Mouse (Mus musculus) left cerebral cortex, adult 2 months (tissue): ENCODE data around the gene Chodl. TPM values are rescaled to one million over a fixed set of nuclear protein-coding genes. Genes with fewer than 3 reads are reported as not detected.

Source experiments
- DNase-seq, 2 experiments: peaks; one replicate each; pipeline ENCODE4 v3.0.0; 2021 to 2022; ENCODE audit warnings: low spot score in 2 of 2, mixed read lengths in 1 of 2; ENCODE audit errors: extremely low spot score in 1 of 2
- H3K27ac ChIP-seq: fragments of 200-600 bp; 2 replicates; pipeline ENCODE4 v1.8.1; 2022
- H3K4me3 ChIP-seq: fragments of 200-600 bp; 2 replicates; pipeline ENCODE4 v1.8.1; 2022
- CTCF ChIP-seq: fragments of 200-600 bp; IDR thresholded peaks from 2 replicates; pipeline ENCODE4 v1.8.1; 2022; ENCODE audit warnings: antibody characterized with exemption, mild to moderate bottlenecking, moderate library complexity
- intact Hi-C: fragments of 180-260 bp; cut with DNase I; formaldehyde crosslinking; loops from one replicate; pipeline ENCODE4 v1.15.1; 2025
- long read RNA-seq, 2 experiments: library from polyadenylated mRNA; stranded (forward); transcript quantifications; one replicate each; pipeline ENCODE4 v2.0.0; 2021; ENCODE audit warnings: borderline mapping rate in 2 of 2
- total RNA-seq, 2 experiments: library from RNA; stranded (reverse); gene quantifications; 2 replicates each; pipeline ENCODE4 v1.2.3; 2021

Chodl gene
- total RNA-seq, result 1 to 10 TPM; 1.1 to 1.2 TPM
- long read RNA-seq, experiment 1, partial matches to known transcripts, result 0 of 3 reads
- long read RNA-seq, experiment 1, other reads (novel, unspliced or antisense), result 0 of 3 reads
- long read RNA-seq, experiment 2, partial matches to known transcripts, result 0 of 3 reads
- long read RNA-seq, experiment 2, other reads (novel, unspliced or antisense), result 0 of 3 reads

DNA sequence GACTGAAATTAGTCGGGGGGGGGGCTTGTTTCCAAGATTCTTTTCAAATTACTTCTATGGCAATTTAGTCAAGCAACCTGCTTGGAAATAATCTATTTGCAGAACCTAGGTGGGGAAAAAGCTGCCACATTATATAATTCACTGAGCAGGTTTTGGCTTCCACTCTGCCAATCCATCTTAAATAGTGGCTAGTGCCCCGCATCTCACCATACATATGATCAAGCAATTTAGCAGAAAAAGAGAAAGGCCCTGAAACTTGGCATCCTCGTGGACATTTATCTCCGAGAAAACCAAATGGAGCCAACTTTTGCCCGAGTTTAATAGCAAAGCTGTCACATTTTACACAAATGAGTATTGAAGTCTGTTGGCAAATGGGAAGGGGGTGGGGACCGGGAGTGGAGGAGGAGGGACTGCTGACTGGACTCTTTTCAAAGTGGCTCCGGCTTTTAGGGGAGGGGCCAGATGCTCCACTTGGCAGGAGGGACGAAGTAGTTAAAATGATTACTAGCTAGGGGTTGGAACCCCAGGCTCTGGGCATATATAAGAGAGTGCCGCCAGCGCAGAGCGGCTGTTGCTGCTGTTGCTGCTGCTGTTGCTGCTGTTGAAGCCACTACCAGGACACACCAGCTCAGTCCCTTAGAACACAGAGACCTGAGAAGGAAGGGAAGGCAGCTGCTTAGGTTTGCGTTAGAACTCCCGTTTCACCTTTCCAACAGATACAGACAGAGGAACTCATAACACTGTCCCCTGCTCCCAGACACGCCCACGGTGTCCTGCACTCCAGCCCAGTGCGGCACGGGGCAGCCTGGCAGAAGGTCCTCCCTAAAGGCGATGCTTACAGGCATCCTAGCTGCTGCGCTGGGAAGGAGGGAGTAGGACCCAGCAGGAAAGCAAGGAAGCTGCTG, at the start of gene Chodl:
Chodl (plus strand) TSS at position 567 of the 905 bp plus-strand sequence.
- no peak for TF ChIP-seq CTCF
- Histone ChIP-seq H3K27ac (no peak within 1 kb of the TSS), H3K4me3 (peak within 1 kb of the TSS; percentile 45)
- intact Hi-C loops, result no loop called here
- peak in 1 of 2 experiments; percentile 8 for DNase-seq

DNA sequence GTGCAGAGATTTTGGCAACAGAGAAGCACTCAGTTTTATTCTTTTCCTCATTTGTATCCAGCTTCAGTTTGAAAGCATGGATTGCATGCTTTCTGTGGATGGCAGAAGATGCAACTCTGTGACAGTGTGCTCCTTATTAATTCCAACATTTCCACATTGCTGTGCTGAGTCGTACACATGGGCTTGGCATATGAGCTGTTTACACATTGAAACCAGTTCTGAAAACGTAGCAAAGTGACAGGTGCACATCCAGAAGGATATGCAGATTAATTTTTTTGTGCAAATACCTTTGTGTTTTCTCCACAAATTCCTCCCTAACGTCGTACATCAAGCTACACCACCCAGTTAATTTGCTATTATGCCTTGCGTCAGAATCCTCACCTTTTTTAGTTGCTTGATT, 8.1 kb upstream of the Chodl start:
- TF ChIP-seq CTCF, result no peak
- no peak for DNase-seq
- Histone ChIP-seq H3K4me3 (no peak overlapping the region), H3K27ac (no peak overlapping the region)
- intact Hi-C loops, result no loop called here

DNA sequence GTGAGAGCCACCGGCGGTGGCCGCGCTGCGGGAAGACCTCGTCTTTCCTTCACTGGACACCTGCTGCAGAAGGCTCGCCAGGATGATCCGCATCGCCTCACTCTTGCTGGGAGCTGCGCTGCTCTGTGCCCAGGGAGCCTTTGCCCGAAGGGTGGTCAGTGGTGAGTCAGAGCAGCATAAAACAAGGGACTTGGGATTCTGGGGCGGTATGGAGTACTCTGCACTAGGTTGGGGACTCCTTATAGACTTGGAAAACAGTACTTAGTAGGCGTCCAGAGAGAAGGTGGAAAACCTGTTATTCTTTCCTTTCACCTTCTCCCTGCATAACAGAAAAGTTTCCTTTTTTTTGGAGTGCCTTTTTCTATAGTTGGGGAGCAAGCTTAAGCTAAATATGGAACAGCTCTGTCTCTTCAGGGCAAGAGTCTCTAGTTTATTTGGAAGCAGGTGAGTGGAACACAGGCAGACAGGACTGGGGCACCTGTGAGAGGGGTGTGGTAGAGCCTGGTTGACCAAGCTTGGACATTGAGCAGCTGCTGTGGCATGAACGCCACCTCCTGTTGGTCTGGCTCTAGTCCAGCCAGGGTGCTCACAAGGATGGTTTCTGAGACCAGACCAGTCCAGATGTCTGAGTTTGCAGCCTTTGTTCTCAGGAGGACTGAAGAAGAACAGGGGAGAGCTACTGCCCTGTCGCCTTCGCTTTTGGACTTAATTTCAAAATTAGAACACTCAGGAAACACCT, 708 bp downstream of the Chodl start:
- H3K27ac ChIP-seq, result no peak overlapping the region
- intact Hi-C loops, result no loop called here
- no peak for TF ChIP-seq CTCF

DNA sequence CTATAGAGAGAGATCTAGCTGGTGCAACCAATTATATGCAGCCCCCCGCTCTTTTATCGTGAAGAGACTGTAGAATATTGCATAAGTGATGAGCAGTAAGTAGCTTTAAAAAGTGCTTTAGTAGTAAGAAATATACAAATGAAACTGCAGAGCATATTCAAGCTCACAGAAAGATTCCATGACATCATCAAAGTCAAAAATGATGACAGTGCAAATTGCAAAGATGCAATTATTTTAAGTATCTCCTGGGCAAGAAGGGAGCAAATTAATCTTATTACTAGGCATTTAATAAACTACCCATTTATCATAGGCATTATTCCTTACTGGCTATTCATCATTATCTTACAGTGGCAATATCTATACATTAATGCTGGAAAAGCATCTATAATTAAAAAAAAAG, 3.5 kb downstream of the Chodl start:
- intact Hi-C loops, result no loop called here
- no peak for TF ChIP-seq CTCF
- Histone ChIP-seq H3K4me3 (no peak overlapping the region), H3K27ac (no peak overlapping the region)
- DNase-seq, result no peak

More for the DNA sequence above, 708 bp downstream of the Chodl start:
- DNase-seq, result peak; percentile 7 to 10
- H3K4me3 ChIP-seq, result peak overlapping the region; percentile 45

DNA sequence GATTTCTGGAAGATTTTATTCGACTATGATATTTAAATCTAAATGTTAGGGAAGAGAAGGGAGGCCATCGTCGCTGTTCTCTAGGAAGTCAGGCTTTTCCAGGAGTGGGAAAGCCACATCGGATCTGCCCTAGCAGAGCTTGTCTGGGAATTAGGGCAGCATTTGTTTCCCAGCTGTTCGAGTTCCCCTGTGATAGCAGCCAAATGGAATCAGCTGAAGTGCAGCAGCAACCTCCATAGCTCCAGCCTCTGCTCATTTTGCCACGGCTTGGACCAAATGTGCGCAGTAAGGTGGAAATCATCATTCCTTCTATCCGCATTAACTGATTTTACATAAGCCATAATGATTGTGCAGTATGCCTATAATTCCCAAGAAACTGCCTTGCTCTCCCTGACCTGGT, 7.0 kb downstream of the Chodl start:
- intact Hi-C loops, result no loop called here
- TF ChIP-seq CTCF, result no peak
- no peak overlapping the region for H3K4me3 ChIP-seq
- DNase-seq, result no peak
- H3K27ac ChIP-seq, result no peak overlapping the region

DNA sequence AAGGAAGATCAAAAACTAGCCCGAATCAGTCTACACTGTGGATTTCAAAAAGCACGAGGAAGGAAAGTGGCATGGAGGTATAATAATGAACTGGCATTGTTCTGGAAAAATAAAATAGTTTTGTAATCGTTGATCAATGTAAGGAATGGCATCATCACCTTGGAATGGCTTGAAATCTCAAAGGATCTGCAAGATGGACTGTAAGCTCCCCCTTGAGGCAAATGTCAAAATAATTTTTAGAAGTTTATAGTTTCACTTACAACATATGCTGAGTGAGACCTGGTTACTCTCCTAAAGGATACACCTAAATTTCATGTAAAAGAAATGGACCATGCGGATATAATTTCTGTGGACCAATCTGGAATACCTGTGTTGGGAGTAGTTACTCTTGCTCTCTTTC, 19.6 kb downstream of the Chodl start:
- intact Hi-C loops, result loop anchor here (1.0 to 10.0 kb wide), 3 partner anchors 313 to 756 kb away; no protein-coding TSS in a partner anchor
- no peak for DNase-seq
- H3K4me3 ChIP-seq, result no peak overlapping the region
- H3K27ac ChIP-seq, result no peak overlapping the region
- TF ChIP-seq CTCF, result peak; percentile 61

DNA sequence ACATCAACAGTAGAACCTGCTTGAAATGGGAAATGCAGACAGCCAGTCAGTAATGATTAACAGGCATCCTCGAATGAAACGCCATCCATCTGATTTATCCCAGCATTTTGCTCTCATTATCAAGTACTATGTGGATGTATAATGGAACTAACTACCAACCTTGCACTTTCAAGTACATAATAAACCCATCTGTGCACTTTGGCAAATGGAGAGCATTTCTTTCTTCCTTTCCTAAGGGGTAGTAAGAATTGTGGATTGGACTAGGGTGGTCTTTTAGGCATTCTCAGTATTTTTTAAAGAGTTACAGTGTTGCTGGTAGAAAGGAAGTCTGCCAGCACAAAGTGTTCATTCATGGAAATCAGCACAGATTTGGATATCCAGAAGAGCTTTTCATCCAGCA, 26.7 kb downstream of the Chodl start:
- H3K27ac ChIP-seq, result no peak overlapping the region
- TF ChIP-seq CTCF, result no peak
- intact Hi-C loops, result loop anchor here (10.0 kb wide), 1 partner anchor 763 kb away; no protein-coding TSS in a partner anchor
- no peak for DNase-seq
- no peak overlapping the region for H3K4me3 ChIP-seq

DNA sequence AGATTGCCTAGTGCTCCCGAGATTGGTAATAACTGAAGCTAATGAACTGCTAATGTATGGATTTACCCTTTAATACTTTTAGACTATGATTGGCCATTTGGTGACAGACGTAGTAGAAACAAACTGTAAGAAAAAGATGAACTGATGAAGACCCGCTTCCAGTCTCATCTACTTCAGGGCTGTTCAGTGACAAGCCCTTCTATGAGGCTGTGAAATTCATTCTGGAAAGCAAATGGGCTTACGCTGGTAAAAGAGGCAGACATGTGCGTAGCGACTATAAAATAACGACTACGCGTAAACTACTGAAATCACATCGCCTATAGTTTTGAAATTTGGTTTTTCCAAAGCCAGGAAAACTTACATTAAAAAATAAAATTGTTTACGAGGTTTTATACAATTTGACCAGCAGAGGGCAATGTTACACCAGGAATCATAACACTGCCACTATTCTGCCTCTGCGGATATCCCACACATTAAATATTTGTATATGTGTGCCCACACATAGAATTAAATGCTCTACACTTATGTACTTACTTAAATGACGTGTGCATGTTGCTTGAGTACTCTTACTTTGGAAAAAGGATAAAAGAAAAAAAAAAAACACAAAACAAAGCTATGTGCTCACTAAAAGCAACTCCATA, 38.5 kb downstream of the Chodl start:
- intact Hi-C loops, result loop anchor here (2.0 kb wide), 1 partner anchor 90 kb away; no protein-coding TSS in a partner anchor
- no peak overlapping the region for H3K27ac ChIP-seq
- no peak overlapping the region for H3K4me3 ChIP-seq
- TF ChIP-seq CTCF, result peak; percentile 72
- no peak for DNase-seq

DNA sequence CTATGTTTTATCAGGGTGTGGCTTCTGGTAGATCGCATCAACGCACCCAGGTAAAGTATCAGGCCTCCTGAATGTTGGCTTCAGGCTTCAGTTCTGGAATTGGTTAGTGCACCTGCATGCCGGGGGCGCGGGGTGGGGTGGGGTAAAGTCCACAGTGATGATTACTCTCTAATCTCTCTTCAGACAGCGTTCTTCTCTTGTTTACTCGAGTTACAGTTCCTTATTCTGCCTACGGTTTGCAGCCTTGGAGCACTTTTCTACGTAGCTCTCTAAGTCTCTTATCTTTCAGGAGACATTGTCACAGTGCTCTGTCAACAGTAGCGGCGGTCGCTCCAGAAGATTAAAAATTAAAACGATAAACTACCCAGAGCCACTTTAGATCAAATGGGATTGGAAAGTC, 43.4 kb downstream of the Chodl start:
- Histone ChIP-seq H3K27ac (no peak overlapping the region), H3K4me3 (no peak overlapping the region)
- TF ChIP-seq CTCF, result no peak
- intact Hi-C loops, result no loop called here
- DNase-seq, result no peak

DNA sequence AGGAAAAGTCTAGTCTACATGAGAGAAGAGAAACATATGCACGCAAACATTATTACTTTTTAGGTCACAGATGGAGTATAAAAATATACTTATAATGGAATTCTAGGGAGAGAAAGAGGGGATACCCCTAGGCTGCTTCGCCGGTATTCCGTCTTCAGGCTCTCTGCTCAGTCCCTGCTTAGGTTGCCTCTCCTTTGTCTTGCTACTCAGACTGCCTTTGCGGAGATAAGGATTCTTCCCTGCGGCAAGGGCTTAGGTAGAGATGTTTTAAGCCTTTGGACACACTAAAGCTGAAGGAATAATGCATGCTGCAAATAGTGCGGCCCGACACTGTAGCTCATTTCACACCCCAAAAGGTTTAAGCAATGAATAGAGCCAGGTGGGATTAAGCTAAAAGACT, 45.6 kb downstream of the Chodl start:
- no peak for DNase-seq
- Histone ChIP-seq H3K27ac (no peak overlapping the region), H3K4me3 (no peak overlapping the region)
- no peak for TF ChIP-seq CTCF
- intact Hi-C loops, result no loop called here

Other genes starting within 250 kb of the Chodl start
- not detected for gene Tmprss15, start 160.1 kb downstream of the Chodl start, total RNA-seq